Mouse (Mus musculus) MEL (cell line): ENCODE data around the gene Tekt2.

Source experiments
- CHD2 ChIP-seq: IDR thresholded peaks from 2 replicates; pipeline ENCODE4 v1.6.1; 2011; ENCODE audit warnings: low read length, improper control_type of control experiment
- CTCF ChIP-seq, 3 experiments: IDR thresholded peaks in 2 of 3; conservative IDR thresholded peaks in 1 of 3; 2 replicates each; pipeline ENCODE4 v1.5.1; 2011 to 2012; ENCODE audit warnings: low read length in 3 of 3, low read depth in 2 of 3, mild to moderate bottlenecking in 2 of 3, improper control_type of control experiment in 1 of 3, inconsistent platforms in 1 of 3, mixed read lengths in 1 of 3, moderate library complexity in 1 of 3; ENCODE audit not compliant: control insufficient read depth in 1 of 3, insufficient read depth in 1 of 3, poor library complexity in 1 of 3, severe bottlenecking in 1 of 3
- EP300 ChIP-seq, 2 experiments: IDR thresholded peaks; 2 replicates each; pipeline ENCODE4 v1.6.1; 2011; ENCODE audit warnings: improper control_type of control experiment in 2 of 2, low read length in 2 of 2, low read depth in 1 of 2, mild to moderate bottlenecking in 1 of 2
- GABPA ChIP-seq: IDR thresholded peaks from 2 replicates; pipeline ENCODE4 v1.6.1; 2012; ENCODE audit warnings: low read depth, mild to moderate bottlenecking, inconsistent platforms, low read length, improper control_type of control experiment, moderate library complexity
- SIN3A ChIP-seq: IDR thresholded peaks from 2 replicates; pipeline ENCODE4 v1.6.1; 2012; ENCODE audit warnings: low read length, improper control_type of control experiment, inconsistent platforms
- USF2 ChIP-seq, 2 experiments: IDR thresholded peaks; 2 replicates each; pipeline ENCODE4 v1.6.1; 2011 to 2012; ENCODE audit warnings: improper control_type of control experiment in 2 of 2, low read length in 2 of 2, borderline replicate concordance in 1 of 2, inconsistent platforms in 1 of 2, low read depth in 1 of 2, mild to moderate bottlenecking in 1 of 2; ENCODE audit not compliant: insufficient read depth in 1 of 2

- no peak for TF ChIP-seq CTCF (IDR thresholded peaks at IDR 0.05 in 2 of 3, conservative IDR thresholded peaks at IDR 0.05 in 1 of 3; ENCODE audit: control insufficient read depth in 1 of 3, insufficient read depth in 1 of 3, low read depth in 2 of 3, low read length in 3 of 3, poor library complexity in 1 of 3, severe bottlenecking in 1 of 3)
- TF ChIP-seq USF2 (IDR thresholded peaks at IDR 0.05; ENCODE audit: borderline replicate concordance in 1 of 2, insufficient read depth in 1 of 2, low read depth in 1 of 2, low read length in 2 of 2), result no peak
- no peak for TF ChIP-seq SIN3A
- no peak for TF ChIP-seq CHD2
- no peak for TF ChIP-seq GABPA
- TF ChIP-seq EP300 (IDR thresholded peaks at IDR 0.05; ENCODE audit: low read depth in 1 of 2, low read length in 2 of 2), result no peak
These were observed 13.8 kb downstream of the Tekt2 start for GRCm38 (mm10) chr4:126311566-126312200.
